In the genomic region with DNA sequence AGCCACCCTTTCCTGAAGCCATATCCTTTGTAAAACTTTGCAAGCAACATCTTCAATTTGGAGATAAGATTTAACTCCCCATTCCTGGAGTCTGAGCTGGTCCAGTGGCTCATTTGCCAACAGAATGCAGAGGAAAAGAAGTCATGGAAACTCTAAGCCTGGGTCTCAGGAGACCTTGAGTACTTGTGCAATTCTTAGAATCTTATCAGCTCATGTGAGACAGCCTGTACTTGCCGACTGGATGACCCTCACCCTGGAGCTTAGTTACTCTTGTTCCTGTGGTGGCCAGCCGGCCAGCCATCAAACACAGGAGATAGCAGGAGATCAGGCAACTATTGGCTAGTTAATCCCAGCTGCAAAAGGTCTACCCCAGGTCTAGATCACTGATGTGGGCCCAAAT, we compare ENCODE assay signal across 31 mouse cellular contexts.
A peak's percentile ranks its signal among the peaks of the same experiment; 100 is the strongest.
DNase-seq lines count a peak whose midpoint lies in the region; ATAC-seq and TF ChIP-seq lines count a peak whose summit lies in the region.
"Had no signal": no experiment of that assay in that cellular context is flagged by ENCODE, and none has a peak within 500 bp of the region (broad histone marks: within the 10 kb centered on the region; RNA-seq: fewer than 3 reads in every experiment).

No protein-coding gene starts in this region.

- no peak overlapping the region for H3K4me2 ChIP-seq in heart, postnatal 0 days (ENCODE audit: low read depth, low read length)
- H3K4me2 ChIP-seq: embryonic facial prominence, embryonic 15.5 days; forebrain, embryonic 13.5 days; heart, embryonic 13.5 days; hindbrain, embryonic 12.5 days; intestine, embryonic 15.5 days; limb, embryonic 13.5 days; liver, embryonic 11.5 days; midbrain, embryonic 11.5 days had no signal

- WGBS in heart, adult 2 months = 18% methylated on average over 2 of the region's 2 CpGs
- 19% methylated on average over 2 of the region's 2 CpGs for WGBS in heart, postnatal 0 days

- intact Hi-C loops in heart, adult 2 months (cut with DNase I) = no loop called here

- no peak overlapping the region for H3K27ac ChIP-seq in heart, adult 2 months
- no peak overlapping the region for H3K27ac ChIP-seq in heart, postnatal 0 days (ENCODE audit: low read depth)
- H3K27ac ChIP-seq: embryonic facial prominence, embryonic 10.5 days; embryonic facial prominence, embryonic 15.5 days; forebrain, embryonic 13.5 days; heart, embryonic 13.5 days; hindbrain, embryonic 12.5 days; hindbrain, postnatal 0 days; intestine, embryonic 15.5 days; kidney, postnatal 0 days; limb, embryonic 13.5 days; stomach, postnatal 0 days had no signal

- no peak overlapping the region for H3K9ac ChIP-seq in heart, adult 2 months (ENCODE audit: low read depth, low read length)
- H3K9ac ChIP-seq in heart, postnatal 0 days (replicated peaks; ENCODE audit: low read depth, low read length) = no peak overlapping the region
- H3K9ac ChIP-seq: embryonic facial prominence, embryonic 15.5 days; forebrain, embryonic 13.5 days; heart, embryonic 13.5 days; hindbrain, embryonic 12.5 days; intestine, embryonic 15.5 days; limb, embryonic 13.5 days had no signal

- TF ChIP-seq POLR2A in heart, adult 2 months (IDR thresholded peaks at IDR 0.05; ENCODE audit: insufficient read depth, low read depth, low read length) = no peak

- 0 out of 2 replicates have a peak, but pooled peaks have one; percentile 36 for TF ChIP-seq EP300 in heart, adult 2 months (IDR thresholded peaks at IDR 0.05; ENCODE audit: insufficient read depth, low read depth, low read length)
- TF ChIP-seq EP300 in heart, postnatal 0 days (IDR thresholded peaks at IDR 0.05; ENCODE audit: low read depth) = no peak

- peak; percentile 66 for ATAC-seq in heart, postnatal 0 days (ENCODE audit: insufficient read depth, low read depth)
- ATAC-seq: forebrain, embryonic 13.5 days; hindbrain, postnatal 0 days; intestine, embryonic 15.5 days; midbrain, embryonic 16.5 days had no signal

- no peaks in the 10 kb centered on the region for H3K27me3 ChIP-seq in heart, adult 2 months (ENCODE audit: control insufficient read depth, insufficient read depth, low read length)
- no peaks in the 10 kb centered on the region for H3K27me3 ChIP-seq in heart, postnatal 0 days (ENCODE audit: control insufficient read depth, insufficient read depth, low read length)
- H3K27me3 ChIP-seq: embryonic facial prominence, embryonic 15.5 days; forebrain, embryonic 13.5 days; hindbrain, embryonic 12.5 days; intestine, embryonic 15.5 days; limb, embryonic 13.5 days had no signal

- peaks cover 1% of the 10 kb centered on the region for H3K4me1 ChIP-seq in heart, adult 2 months (ENCODE audit: control insufficient read depth, insufficient read depth, low read length)
- H3K4me1 ChIP-seq in heart, postnatal 0 days (ENCODE audit: control insufficient read depth, insufficient read depth) = no peaks in the 10 kb centered on the region; the same call in 1 of the 2 replicates
- H3K4me1 ChIP-seq: embryonic facial prominence, embryonic 10.5 days; embryonic facial prominence, embryonic 15.5 days; intestine, embryonic 15.5 days; limb, embryonic 13.5 days had no signal

- no peak for TF ChIP-seq CTCF in heart, adult 2 months (IDR thresholded peaks at IDR 0.05)
- no peak for TF ChIP-seq CTCF in heart, postnatal 0 days (IDR thresholded peaks at IDR 0.05; ENCODE audit: low read depth)

- no peaks in the 10 kb centered on the region for H3K36me3 ChIP-seq in heart, adult 2 months (ENCODE audit: control insufficient read depth, insufficient read depth, low read length)
- H3K36me3 ChIP-seq in heart, postnatal 0 days (replicated peaks; ENCODE audit: control insufficient read depth, insufficient read depth, low read length) = no peaks in the 10 kb centered on the region
- H3K36me3 ChIP-seq: embryonic facial prominence, embryonic 10.5 days; embryonic facial prominence, embryonic 15.5 days; G1E; heart, embryonic 13.5 days; hindbrain, embryonic 12.5 days; intestine, embryonic 15.5 days; limb, embryonic 13.5 days had no signal

- H3K79me2 ChIP-seq in heart, adult 2 months (replicated peaks; ENCODE audit: control insufficient read depth, insufficient read depth, low read length) = no peaks in the 10 kb centered on the region

- H3K9me3 ChIP-seq in heart, postnatal 0 days (replicated peaks; ENCODE audit: control insufficient read depth, low read length) = no peaks in the 10 kb centered on the region
- H3K9me3 ChIP-seq: embryonic facial prominence, embryonic 10.5 days; embryonic facial prominence, embryonic 15.5 days; forebrain, embryonic 13.5 days; G1E; heart, embryonic 13.5 days; hindbrain, embryonic 12.5 days; intestine, embryonic 15.5 days; limb, embryonic 13.5 days had no signal

- H3K4me3 ChIP-seq in heart, adult 2 months = no peak overlapping the region
- no peak overlapping the region for H3K4me3 ChIP-seq in heart, postnatal 0 days (ENCODE audit: low read depth, low read length)
- H3K4me3 ChIP-seq: embryonic facial prominence, embryonic 10.5 days; embryonic facial prominence, embryonic 15.5 days; forebrain, embryonic 13.5 days; heart, embryonic 13.5 days; hindbrain, embryonic 12.5 days; intestine, embryonic 15.5 days; limb, embryonic 13.5 days had no signal

- peak; percentile 76 to 84 for DNase-seq in adrenal gland, adult (ENCODE audit: inconsistent age in 2 of 2, low spot score in 1 of 2)
- DNase-seq in adrenal gland, postnatal 25 days = no peak
- DNase-seq in heart, adult 2 months = peak in 1 of 2 experiments; percentile 26
- no peak for DNase-seq in heart, postnatal 4 days
- DNase-seq in adrenal gland, adult 8-10 months = peak; percentile 58
- DNase-seq in heart, postnatal 0 days (ENCODE audit: low spot score) = peak; percentile 43
- no peak for DNase-seq in lung, adult 18-20 months
- no peak for DNase-seq in right cerebral cortex, postnatal 36 days (ENCODE audit: low spot score in 2 of 2)
- DNase-seq: cerebellum, adult 18-20 months; cerebellum, postnatal 25 days; gastrocnemius, postnatal 25 days; kidney, adult 2 months; kidney, postnatal 4 days; lung, postnatal 36 days; retina, postnatal 1 day; right cerebral cortex, postnatal 14 days; thymus, postnatal 4 days had no signal

Comparison
In these comparisons a context has a peak if more than half of its experiments do, and no peak if none do; other contexts are left out.
1. DNase-seq: peak in adrenal gland, adult (2 of 2), adrenal gland, adult 8-10 months (single experiment) and heart, postnatal 0 days (single experiment); none in adrenal gland, postnatal 25 days (single experiment), heart, postnatal 4 days (single experiment), lung, adult 18-20 months (0 of 2) and right cerebral cortex, postnatal 36 days (0 of 2).